Mouse (Mus musculus) ES-E14 (cell line): ENCODE measurements around the gene Zfp184. TPM values are rescaled to one million over a fixed set of nuclear protein-coding genes. Genes with fewer than 3 reads are reported as not detected.

Experiments used
- DNase-seq: peaks from one replicate; pipeline ENCODE4 v3.0.0-alpha.2; 2013; ENCODE audit warnings: low read depth, low spot score
- H3K27ac ChIP-seq: 2 replicates; pipeline ENCODE4 v1.5.1; 2012; ENCODE audit warnings: low read depth, mild to moderate bottlenecking, low read length, moderate library complexity, mixed read lengths; ENCODE audit not compliant: poor library complexity, insufficient read depth, severe bottlenecking
- H3K36me3 ChIP-seq: 2 replicates; pipeline ENCODE4 v1.6.1; 2012; ENCODE audit warnings: mild to moderate bottlenecking, low read length, moderate library complexity, mixed read lengths; ENCODE audit not compliant: control insufficient read depth, poor library complexity, insufficient read depth, severe bottlenecking
- H3K4me1 ChIP-seq, 2 experiments: fragments of 150-350 bp in 1 of 2; sonication (generic) in 1 of 2; 2 replicates each; pipeline ENCODE4 v1.6.1; 2012; ENCODE audit warnings: low read length in 2 of 2, mild to moderate bottlenecking in 1 of 2, mixed read lengths in 1 of 2; ENCODE audit not compliant: control insufficient read depth in 2 of 2, insufficient read depth in 2 of 2, poor library complexity in 1 of 2
- H3K4me3 ChIP-seq, 2 experiments: fragments of 150-350 bp in 1 of 2; sonication (generic) in 1 of 2; 2 replicates each; pipeline ENCODE4 v1.5.1; 2012; ENCODE audit warnings: low read length in 2 of 2, low read depth in 1 of 2, mild to moderate bottlenecking in 1 of 2, mixed read lengths in 1 of 2; ENCODE audit not compliant: insufficient read depth in 1 of 2, poor library complexity in 1 of 2, severe bottlenecking in 1 of 2
- H3K9ac ChIP-seq: 2 replicates; pipeline ENCODE4 v1.6.1; 2012; ENCODE audit warnings: low read depth, mild to moderate bottlenecking, low read length, mixed read lengths; ENCODE audit not compliant: poor library complexity, insufficient read depth, severe bottlenecking
- H3K9me3 ChIP-seq: fragments of 150-350 bp; sonication (generic); 2 replicates; pipeline ENCODE4 v1.6.1; 2012; ENCODE audit warnings: low read depth, mild to moderate bottlenecking, low read length; ENCODE audit not compliant: control insufficient read depth, insufficient read depth
- CHD2 ChIP-seq: IDR thresholded peaks from 2 replicates; pipeline ENCODE4 v1.6.1; 2014; ENCODE audit warnings: mild to moderate bottlenecking, low read depth, low read length, inconsistent platforms
- HCFC1 ChIP-seq: IDR thresholded peaks from 2 replicates; pipeline ENCODE4 v1.6.1; 2012; ENCODE audit warnings: low read length, inconsistent platforms, borderline replicate concordance; ENCODE audit not compliant: insufficient read depth
- MAFK ChIP-seq: IDR thresholded peaks from 2 replicates; pipeline ENCODE4 v1.6.1; 2014; ENCODE audit warnings: mild to moderate bottlenecking, low read depth, low read length, inconsistent platforms; ENCODE audit not compliant: insufficient read depth
- ZC3H11A ChIP-seq: IDR thresholded peaks from 2 replicates; pipeline ENCODE4 v1.6.1; 2012; ENCODE audit warnings: low read depth, mild to moderate bottlenecking, inconsistent platforms, low read length, borderline replicate concordance
- ZNF384 ChIP-seq: IDR thresholded peaks from 2 replicates; pipeline ENCODE4 v1.6.1; 2012; ENCODE audit warnings: low read depth, low read length, inconsistent platforms
- in situ Hi-C, 2 experiments: fragments of 600-800 bp; cut with MboI; formaldehyde crosslinking; loops; one replicate each; pipeline ENCODE4 v1.15.1; 2025; ENCODE audit warnings: low sequenced_read_pairs in 2 of 2, inconsistent platforms in 1 of 2; ENCODE audit not compliant: unreplicated experiment in 2 of 2
- total RNA-seq: library from RNA; depleted of rRNA; stranded (reverse); fragments of 300-350 nt; gene quantifications from 2 replicates; pipeline ENCODE4 v1.2.3, GENCODE M21; 2012

Gene Zfp184
- total RNA-seq, 1 experiment: 6.2 TPM

DNA sequence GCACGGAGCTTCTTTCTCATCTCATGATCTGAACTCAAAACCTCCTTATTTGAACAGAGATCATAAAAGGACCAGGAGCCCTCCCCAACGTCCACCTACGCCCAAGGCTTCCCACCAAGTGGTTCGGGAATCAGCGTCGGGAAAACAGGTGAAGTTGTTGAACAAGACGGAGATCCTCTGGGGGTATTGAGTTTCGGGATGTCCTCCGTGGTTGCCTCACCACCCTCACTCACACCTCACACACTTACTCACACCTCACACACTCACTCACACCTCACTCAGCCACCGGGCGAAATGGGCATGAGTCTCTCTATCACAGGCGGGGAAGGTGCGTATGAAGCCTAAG is 51.9 kb downstream of the Zfp184 start:
- TF ChIP-seq CHD2 (no peak), ZNF384 (no peak), HCFC1 (no peak), MAFK (no peak), ZC3H11A (no peak)
- no peak overlapping the region for H3K27ac ChIP-seq
- in situ Hi-C loops: no loop called here
- no peak for DNase-seq
- no peaks in the 10 kb centered on the region for H3K36me3 ChIP-seq
- H3K9me3 ChIP-seq: no peaks in the 10 kb centered on the region
- 0 out of 2 replicates have a peak overlapping the region, but pooled peaks have one; percentile 7 for H3K9ac ChIP-seq
- H3K4me1 ChIP-seq: peaks cover 5 to 8% of the 10 kb centered on the region in 2 experiments; a peak in 3 of 4 replicates
- peak overlapping the region; percentile 55 to 57 for H3K4me3 ChIP-seq

GRCm38 (mm10) chr13:21997201-21997820 is 52.4 kb downstream of the Zfp184 start:
- Histone ChIP-seq H3K4me1 (peaks cover 5 to 8% of the 10 kb centered on the region in 2 experiments; a peak in 3 of 4 replicates), H3K9me3 (no peaks in the 10 kb centered on the region), H3K9ac (no peak overlapping the region; the same call in 1 of the 2 replicates), H3K36me3 (no peaks in the 10 kb centered on the region), H3K4me3 (peak overlapping the region; percentile 55 to 57), H3K27ac (no peak overlapping the region)
- in situ Hi-C loops: no loop called here
- no peak for DNase-seq
- TF ChIP-seq ZNF384: no peak
- TF ChIP-seq HCFC1: no peak

DNA sequence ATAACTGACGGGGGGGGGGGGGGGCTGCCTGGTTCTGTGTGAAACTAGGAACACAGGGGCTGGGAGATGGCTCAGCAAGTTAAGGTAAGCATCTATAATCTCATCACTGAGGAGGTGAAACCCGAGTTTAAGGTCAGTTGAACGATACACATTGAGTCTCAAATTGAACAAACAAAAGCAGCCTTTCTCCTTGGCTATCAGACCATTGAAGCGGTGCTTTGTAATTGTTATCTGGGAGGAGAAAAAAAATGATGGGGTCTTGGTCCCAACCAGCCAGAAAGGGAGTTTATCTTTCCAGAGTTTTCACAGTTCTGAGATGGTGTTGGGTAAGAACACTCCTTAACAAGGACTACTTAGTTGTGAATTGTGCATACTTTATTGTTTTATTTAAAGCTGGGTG is 52.9 kb downstream of the Zfp184 start:
- no peak for DNase-seq
- Histone ChIP-seq H3K9ac (no peak overlapping the region), H3K4me3 (no peak overlapping the region), H3K36me3 (no peaks in the 10 kb centered on the region), H3K27ac (no peak overlapping the region), H3K9me3 (no peaks in the 10 kb centered on the region), H3K4me1 (peaks cover 5 to 8% of the 10 kb centered on the region in 2 experiments; a peak in 3 of 4 replicates)
- in situ Hi-C loops: no loop called here
- TF ChIP-seq ZC3H11A (no peak), ZNF384 (peak; percentile 72)

DNA sequence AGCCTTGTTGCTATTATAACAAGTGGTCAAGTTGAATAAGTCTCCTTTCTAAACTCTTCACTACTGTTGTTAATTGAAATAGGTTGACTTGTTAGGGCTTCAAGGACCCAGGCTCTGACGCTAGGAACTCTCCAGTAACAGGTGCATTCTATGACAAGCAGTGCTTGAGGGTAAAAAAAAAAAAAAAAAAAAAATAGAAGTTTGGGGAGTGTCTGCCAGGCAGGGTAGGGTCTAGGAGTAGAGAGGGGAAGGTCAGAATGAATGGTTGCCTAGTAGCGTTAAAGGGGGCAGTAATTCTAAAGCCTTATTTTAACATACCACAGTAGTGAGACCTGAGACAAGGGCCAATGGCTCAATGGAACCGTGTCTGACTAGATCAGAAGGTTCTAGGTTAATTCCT is 53.5 kb downstream of the Zfp184 start:
- no peak overlapping the region for H3K9ac ChIP-seq
- H3K4me1 ChIP-seq: peaks cover 2 to 7% of the 10 kb centered on the region in 2 experiments; a peak in 3 of 4 replicates
- no peaks in the 10 kb centered on the region for H3K36me3 ChIP-seq
- no peak overlapping the region for H3K4me3 ChIP-seq
- DNase-seq: no peak
- in situ Hi-C loops: no loop called here
- TF ChIP-seq CHD2: no peak
- peak; percentile 80 for TF ChIP-seq ZNF384
- TF ChIP-seq ZC3H11A: no peak
- no peaks in the 10 kb centered on the region for H3K9me3 ChIP-seq
- no peak overlapping the region for H3K27ac ChIP-seq

DNA sequence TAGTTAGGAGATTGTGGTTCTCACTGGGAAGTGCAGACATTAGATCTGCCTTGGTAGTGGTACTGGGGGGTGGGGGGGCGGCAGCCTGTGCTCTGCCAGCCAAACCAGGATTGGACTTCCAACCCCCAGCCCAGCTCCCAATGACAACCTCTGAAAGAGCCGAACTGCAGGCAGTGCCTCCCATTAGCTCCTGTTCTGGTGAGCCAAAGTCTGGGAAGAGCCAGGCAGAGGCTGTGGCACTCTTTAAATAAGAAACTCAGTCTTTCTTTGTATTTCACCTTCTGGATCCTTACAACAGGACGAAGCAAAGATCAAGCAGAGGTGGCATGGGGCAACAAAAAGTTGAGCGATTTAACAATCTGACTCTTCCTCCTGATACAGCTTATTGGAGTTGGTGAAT is 54.3 kb downstream of the Zfp184 start:
- in situ Hi-C loops: no loop called here
- no peak overlapping the region for H3K4me3 ChIP-seq
- no peaks in the 10 kb centered on the region for H3K36me3 ChIP-seq
- no peak overlapping the region for H3K27ac ChIP-seq
- peaks cover 2 to 4% of the 10 kb centered on the region in 2 experiments; a peak in 2 of 4 replicates for H3K4me1 ChIP-seq
- no peaks in the 10 kb centered on the region for H3K9me3 ChIP-seq
- no peak overlapping the region for H3K9ac ChIP-seq
- DNase-seq: no peak
- no peak for TF ChIP-seq MAFK
- no peak for TF ChIP-seq ZNF384
- no peak for TF ChIP-seq ZC3H11A
- TF ChIP-seq CHD2: no peak
- no peak for TF ChIP-seq HCFC1
